Mouse (Mus musculus) T-helper 1 cell (primary cell): ENCODE results near the gene Nelfb.

ENCODE experiments used
- in situ Hi-C: fragments of 300-600 bp; cut with MboI, MseI; formaldehyde crosslinking; loops from one replicate; pipeline ENCODE4 v1.15.1; 2025; ENCODE audit warnings: high pct_unique_total_duplicates

Nelfb gene

DNA sequence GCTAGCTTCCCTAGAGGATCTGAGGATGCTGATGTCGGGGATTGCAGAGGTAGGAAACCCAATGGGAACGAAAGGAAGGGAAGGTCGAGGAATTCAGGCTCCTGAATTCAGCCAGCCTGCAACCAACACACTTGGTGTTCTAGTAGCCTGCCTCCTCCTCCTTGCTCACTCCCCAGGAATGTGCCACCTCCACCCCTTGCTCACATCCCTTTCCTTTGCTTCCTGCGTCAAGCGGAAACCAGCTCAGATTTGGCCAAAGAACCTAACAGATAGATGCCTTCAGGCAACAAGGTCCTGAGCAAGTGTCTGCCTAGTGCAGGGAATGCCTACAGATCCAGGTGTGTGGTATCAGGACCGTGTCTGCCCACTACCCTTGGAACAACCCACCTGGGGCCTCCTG lies 34.7 kb downstream of the Nelfb start:
- in situ Hi-C loops = no loop called here

DNA sequence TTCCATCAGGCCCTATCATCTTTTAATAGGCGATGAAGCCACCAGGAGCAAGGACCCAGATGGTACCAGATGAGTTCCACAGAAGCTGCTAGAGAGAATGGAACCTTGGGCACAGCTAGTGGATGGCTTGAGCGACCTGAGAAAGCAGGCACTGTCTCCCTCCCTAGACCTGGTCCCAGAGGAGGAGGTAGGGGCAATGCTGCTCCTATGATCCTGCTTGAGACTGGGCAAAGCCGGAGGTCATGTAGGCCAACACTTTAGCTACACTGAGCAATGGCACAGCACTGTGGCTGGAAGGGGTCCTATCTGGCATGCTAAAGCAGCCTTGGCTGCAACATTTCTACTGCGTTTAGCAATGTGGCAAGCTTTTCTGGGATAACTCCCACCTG lies 35.6 kb downstream of the Nelfb start:
- in situ Hi-C loops = no loop called here

DNA sequence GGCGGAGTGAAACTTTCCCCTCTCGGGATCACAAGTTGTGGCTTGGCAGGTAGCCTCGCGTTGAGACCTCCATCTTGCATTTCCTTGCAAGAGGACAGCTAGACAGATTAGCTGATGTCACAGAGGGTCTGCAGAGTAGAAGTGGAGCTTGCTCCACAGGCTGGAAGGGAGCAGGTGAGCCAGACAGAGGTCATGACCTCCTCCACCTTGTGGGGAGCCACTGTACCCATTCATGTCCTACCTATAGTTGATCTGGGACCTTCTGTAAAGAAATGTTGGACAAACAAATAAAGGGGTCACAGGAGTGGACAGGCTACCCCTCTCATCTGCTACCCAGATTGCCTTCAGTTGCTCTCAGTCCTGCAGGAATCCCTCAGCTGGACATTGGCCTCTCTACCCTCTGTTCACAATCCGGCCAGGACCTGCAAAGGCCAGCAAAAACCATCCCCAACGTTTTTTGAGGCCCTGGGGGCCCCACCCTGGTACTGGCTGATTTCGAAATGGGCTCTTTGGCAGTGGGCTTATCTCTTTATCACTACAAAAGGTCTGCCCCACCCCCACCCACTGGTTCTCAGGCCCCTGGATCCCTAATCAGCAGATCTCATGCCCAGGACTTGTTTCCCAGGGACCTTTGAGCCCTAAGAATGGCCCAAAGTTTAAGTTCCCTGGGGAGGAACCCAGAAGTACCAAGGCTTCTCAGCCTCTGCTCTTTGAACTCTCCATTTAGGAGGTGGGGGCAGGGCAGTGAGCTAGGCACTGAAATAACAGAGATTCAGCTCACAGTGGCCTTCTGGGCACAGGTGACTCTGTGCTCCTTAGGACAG lies 36.2 kb downstream of the Nelfb start:
- in situ Hi-C loops = no loop called here

DNA sequence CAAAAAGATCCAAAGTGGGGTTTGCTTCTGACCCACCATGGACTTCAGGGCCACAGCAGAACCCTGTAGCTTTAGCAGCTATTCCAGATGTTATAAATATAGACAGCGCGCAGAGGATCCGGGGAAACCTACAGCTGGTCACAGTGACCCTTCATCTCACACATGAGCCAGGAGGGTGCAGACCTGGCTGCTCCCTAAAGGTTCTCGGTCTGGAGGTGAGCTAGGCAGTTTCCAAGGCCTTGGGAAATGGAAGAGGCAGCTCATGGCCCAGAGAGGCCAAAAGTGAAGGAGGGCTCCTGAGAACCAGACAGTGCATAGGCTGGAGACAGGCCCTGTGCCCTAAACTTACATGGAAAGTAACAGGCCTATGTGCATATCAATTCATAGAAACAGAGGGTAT lies 37.5 kb downstream of the Nelfb start:
- in situ Hi-C loops = no loop called here

DNA sequence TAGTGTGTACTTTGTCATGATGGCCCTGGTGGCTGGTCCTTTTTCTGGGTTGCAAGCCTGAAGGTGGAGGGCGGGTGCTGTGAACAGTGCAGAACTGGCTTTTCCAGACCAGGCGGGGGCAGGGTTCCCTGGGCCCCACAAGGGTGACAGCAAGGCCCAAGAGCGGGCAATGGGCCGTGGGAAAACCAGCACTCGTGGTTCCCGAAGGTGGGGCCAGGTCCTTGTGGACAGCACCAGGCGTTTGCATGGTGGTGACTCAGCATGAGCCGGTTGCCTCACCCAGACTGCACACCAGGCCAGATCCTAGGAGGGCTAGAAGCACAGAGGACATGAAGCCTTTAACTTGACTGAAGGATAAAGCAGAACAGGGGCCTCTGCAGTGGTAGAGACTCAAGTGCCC lies 38.7 kb downstream of the Nelfb start:
- in situ Hi-C loops = no loop called here

DNA sequence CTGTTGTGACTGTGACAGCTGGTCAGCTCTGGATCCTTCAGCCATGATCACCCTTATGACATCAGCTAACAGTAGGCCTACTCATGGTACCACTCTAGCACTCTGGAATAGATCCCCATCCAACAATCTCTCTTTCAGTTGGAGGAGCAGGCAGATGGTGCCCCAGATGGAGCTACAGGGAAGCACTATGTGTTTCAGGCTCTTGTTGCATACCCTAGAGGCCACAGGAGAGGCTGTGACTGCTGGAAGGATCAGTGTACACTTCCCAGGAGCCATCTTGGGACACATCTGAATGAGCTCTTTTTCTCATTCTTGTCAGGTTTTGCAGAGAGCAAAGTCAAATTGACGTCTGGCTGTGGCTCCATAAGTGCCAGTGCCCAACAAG lies 39.5 kb downstream of the Nelfb start:
- in situ Hi-C loops = no loop called here

DNA sequence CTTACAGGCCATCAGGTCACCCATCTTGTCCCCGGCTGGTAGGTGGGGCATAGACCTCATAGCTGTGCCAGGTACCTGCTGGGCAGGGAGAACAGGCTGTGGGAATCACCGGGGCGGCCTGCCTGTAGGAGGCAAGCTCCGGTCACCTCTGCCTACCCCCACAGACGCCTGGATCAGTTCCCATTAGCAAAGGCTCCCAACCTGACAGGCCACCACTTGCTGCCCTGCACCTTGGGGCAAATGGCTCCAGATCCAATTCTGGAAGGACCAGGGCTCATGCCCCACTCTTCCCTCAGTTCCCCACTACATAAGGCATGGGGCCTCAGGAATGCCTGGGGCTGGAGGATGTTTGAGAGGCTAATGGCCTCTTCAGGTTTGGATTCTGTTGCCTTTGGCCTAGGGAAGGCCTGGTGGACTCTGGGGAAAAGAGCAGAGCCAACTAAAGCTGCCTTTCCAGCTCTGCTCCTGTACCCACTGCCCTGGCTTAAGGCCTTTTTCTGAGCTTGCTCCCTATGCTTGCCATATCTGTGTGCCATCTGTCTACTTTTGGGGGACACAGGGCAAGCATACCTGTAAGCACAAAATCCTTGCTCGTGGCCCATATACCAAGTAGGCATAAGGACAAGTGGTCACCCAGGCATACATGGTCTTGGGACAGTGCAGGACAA lies 40.1 kb downstream of the Nelfb start:
- in situ Hi-C loops = no loop called here

DNA sequence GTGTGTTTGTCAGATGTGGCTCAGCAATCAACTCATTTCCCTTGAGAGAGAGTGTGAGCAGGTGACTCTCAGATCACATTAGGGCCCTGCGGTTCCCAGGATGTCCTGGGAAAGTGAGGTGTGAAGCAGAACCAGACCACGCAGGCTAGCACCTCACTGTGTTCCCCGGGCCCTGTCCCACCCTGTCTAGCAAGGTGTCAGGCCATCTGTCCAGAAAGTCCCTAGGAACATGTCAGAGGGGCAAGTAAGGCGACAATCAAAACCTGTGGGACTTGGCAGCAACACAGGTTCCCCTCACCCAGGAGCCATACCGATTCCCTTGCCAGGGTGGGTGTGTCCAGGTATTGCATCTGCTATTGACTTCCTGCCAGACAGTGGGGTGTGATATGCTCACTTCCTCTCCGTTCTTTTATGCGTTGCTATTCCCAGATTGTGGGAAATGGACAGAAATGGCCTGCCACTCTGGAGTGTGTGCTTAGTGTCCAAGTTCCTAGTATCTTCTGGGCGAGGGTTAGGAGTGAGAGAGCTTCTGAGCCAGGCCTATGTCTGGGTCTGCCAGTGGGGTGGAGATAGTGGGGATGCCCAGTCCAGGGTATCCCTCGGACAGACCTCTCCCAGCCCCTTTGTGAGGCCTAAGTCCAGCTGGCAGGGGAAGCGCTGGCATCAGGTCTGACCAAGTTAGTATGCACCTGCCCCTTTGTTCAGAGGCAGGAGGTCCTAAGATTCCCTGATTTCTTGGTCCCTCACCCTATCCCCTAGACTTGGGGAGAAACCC lies 40.8 kb downstream of the Nelfb start:
- in situ Hi-C loops = no loop called here

DNA sequence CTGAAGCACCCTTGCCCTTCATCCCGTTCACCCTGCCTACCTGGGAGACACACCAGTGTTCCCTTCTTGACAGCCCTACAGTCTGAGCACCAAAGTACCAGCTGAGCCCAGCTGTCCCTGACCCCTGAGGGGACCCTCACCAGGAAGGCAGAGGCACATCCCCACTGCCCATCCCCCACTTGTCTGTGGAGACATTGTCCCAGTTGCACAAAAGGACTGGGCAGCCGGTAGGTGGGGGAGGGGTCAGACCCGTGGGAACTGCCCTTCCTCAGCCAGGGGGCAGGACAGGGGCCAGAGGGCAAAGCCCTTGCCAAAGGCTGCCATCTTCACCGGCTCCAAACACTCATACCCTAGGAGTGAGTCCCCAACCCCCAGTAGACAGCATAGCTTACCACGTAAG lies 41.5 kb downstream of the Nelfb start:
- in situ Hi-C loops = no loop called here

DNA sequence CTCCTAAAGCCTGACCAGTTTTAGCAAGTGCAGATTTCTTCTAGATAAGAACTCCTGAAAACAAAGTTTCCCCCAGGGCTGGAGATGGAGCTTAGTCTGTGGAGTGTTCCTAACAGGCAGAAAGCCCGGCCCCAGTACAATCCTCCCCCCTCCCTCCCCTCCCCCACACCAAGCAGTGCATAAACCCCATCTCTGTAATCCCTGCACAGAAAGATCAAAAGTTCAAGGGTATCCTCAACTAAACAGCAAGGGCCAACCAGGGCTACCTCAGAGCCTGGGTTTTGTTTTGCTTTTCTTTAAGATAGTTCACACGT lies 42.7 kb downstream of the Nelfb start:
- in situ Hi-C loops = no loop called here

DNA sequence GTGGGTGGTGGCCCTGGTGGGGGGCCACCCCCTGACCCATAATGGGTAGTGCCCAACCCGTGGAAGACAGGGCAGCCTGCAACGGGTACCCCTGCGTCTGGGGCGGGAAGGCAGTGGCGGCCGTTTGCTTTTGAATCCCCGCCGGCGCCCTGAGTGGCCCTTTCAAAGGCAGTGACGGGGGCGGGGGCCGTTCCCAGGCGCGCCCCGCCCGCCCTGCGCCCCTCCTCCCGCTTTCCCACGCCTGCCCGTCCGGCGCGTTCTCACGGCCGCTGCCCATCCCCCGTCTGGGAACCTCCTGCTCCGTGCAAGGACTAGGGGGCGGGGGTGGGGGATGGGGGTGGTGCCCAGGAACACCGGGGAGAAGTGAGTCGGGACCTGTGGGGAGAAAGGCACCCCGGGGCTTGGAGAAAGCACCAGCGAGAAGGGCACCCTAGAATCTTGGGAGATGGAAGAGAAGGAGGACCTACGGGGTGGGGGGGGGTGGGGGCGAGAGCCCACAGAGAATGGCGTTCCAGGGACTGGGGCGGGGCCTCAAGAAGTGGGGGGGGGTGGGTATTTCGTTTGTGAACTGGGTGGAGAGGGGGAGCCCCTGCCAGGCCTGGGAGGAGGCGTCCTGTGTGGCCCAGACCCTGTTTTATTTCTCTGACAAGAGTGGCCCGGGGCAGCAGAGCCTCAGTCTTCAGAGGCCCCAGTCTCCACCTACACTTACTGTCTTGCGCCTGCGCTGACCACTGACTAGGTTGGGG lies 43.2 kb downstream of the Nelfb start:
- in situ Hi-C loops = no loop called here

DNA sequence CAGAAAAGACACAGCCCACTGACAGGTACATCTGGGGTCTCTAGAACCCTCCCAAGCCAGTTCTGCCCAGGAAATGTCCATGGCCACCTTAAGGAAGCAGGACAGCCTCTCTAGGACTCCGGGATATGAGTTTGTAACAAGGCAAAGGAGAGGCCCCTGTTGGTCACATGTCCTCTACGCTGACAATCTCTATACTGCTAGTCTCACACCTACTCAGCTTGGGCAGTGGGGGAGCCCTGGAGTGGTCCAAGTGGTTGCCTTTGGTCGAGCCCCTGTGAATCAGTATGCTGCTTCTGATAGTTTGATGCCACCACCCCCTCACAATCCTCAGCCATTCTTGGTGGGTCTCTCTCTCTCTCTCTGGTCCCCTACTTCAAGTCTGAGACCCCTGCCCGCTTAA lies 43.8 kb downstream of the Nelfb start:
- in situ Hi-C loops = no loop called here

DNA sequence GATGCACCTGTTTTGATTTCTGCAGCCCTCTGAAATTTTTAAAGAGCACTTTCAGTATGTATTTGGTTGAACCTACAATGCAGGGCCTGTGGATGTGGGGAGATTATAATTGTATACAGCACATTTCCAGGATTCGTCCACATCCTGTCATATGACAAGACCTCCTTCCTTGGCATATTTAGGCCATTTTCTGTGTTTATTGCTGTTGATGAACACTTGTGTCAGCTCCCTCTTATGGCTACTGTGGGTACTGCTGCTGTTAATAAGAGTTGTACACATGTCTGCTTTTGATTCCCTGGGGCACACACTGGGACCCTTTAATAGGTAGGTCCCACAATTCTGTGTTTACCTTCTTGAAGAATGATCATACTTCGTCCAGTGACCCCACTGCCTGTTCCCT lies 53.6 kb downstream of the Nelfb start:
- in situ Hi-C loops = no loop called here

DNA sequence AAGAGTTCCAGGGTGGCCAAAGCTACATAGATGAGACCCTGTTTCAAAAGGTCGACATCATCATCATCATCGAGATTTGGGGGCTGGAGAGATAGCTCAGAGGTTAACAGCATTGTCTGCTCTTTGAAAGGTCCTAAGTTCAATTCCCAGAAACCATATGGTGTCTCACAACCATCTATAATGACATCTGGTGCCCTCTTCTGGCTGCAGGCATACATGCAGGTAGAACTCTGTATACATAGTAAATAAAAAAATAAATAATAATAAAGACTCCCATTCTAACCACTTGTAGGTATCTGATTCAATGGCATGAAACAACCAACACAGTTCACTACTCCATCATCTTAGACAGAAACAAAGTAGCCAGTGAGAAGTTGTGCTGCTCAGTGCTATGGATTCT lies 54.3 kb downstream of the Nelfb start:
- in situ Hi-C loops = no loop called here

DNA sequence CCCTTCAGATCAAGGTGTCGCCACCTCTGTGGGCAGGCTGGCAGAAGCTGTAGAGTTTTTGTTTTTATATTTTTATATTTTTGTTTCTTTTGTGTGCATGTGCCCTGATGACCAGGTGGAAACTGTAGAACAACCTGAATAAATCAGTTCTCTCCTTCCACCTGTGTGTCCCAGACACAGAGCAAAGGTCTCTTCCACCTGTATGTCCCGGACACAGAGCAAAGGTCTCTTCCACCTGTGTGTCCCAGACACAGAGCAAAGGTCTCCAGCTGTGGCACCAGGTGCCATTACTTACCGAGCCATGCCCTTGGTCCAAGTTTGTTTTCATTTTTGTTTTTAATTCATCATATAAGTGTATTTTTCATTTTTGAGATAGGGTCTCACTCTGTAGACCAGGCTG lies 55.1 kb downstream of the Nelfb start:
- in situ Hi-C loops = no loop called here

DNA sequence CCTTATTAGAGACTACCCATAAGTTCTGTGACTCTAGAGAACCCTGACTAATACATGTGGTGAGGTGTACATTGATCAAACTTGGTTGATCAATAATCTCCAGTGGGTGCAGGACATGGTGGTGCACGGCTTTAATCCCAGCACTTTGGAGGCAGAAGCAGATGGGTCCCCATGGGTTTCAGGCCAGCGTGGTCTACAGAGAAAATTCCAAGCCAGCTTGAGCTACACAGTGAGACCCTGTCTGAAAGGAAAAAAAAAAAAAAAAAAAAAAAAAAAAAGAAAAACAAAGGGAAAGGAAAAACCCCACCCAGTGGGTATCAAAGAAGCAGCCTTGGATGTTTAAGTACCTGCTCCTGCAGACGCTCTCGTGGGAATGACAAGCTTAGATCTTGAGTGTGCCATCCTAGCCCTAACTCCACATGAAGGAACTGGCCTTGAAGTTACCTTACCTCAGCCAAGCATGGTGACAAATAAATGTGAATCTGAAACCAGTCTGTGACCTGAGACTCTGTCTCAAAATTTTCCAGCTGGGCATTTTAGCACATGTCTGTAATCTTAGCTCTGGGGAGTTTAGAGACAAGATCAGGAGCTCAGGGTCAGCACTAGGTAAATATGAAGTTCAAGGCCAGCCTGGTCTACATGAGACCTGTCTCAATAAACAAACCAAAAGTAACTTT lies 59.9 kb downstream of the Nelfb start:
- in situ Hi-C loops = no loop called here
